20 mouse cellular contexts compared by ENCODE assay signal in the genomic region with DNA sequence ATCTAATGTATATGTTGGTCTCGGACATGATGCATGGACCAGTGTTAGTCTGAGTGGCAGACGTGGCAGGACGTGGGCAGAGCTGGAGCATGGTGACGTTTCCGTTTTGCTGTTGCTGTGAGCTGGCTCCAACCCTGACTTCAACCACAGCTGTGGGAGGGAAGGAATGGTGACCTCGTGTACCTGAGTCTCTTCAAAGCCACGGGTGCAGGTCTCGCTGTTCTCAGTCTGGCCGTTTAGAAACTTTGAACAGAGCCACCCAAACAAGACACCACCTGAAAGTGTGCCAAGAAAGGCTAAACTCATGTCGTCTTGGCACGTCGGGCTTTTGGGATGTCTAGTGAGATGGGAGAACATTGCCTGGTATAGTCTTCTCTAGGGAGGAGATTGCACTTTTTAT. TPM values are rescaled to one million over a fixed set of nuclear protein-coding genes. Genes with fewer than 3 reads are reported as not detected.
DNase-seq lines count a peak whose midpoint lies in the region; ATAC-seq lines count a peak whose summit lies in the region.
"Had no signal": no experiment of that assay in that cellular context is flagged by ENCODE, and none has a peak within 500 bp of the region (broad histone marks: within the 10 kb centered on the region; RNA-seq: fewer than 3 reads in every experiment).

No protein-coding gene starts in this region.

- intact Hi-C loops in left cerebral cortex, postnatal 25 days (cut with DNase I), result no loop called here

- no peak overlapping the region for H3K9ac ChIP-seq in midbrain, embryonic 11.5 days (ENCODE audit: low read length)
- no peak overlapping the region for H3K9ac ChIP-seq in midbrain, embryonic 15.5 days
- H3K9ac ChIP-seq: forebrain, embryonic 13.5 days; limb, embryonic 15.5 days had no signal

- no peak for ATAC-seq in midbrain, embryonic 11.5 days (ENCODE audit: low FRiP score)
- no peak for ATAC-seq in midbrain, embryonic 15.5 days (replicated peaks)
- ATAC-seq in inflammation-experienced regulatory T-cells, adult 6 months, result peak; percentile 67
- ATAC-seq: forebrain, embryonic 13.5 days; hindbrain, postnatal 0 days; Patski had no signal

- no peak overlapping the region for H3K4me3 ChIP-seq in midbrain, embryonic 11.5 days (ENCODE audit: low read depth, low read length)
- H3K4me3 ChIP-seq in midbrain, embryonic 15.5 days, result no peak overlapping the region
- H3K4me3 ChIP-seq: forebrain, embryonic 13.5 days; limb, embryonic 15.5 days had no signal

- H3K36me3 ChIP-seq in midbrain, embryonic 11.5 days (ENCODE audit: control insufficient read depth, insufficient read depth, low read length), result no peaks in the 10 kb centered on the region
- H3K36me3 ChIP-seq in midbrain, embryonic 15.5 days (replicated peaks), result no peaks in the 10 kb centered on the region
- H3K36me3 ChIP-seq: limb, embryonic 15.5 days had no signal

- H3K27me3 ChIP-seq in midbrain, embryonic 11.5 days (ENCODE audit: control insufficient read depth, insufficient read depth, low read length), result no peaks in the 10 kb centered on the region
- H3K27me3 ChIP-seq in midbrain, embryonic 15.5 days (replicated peaks), result no peaks in the 10 kb centered on the region
- H3K27me3 ChIP-seq: forebrain, embryonic 13.5 days; limb, embryonic 15.5 days; Patski had no signal

- no peak overlapping the region for H3K27ac ChIP-seq in midbrain, embryonic 11.5 days (ENCODE audit: low read depth, low read length)
- no peak overlapping the region for H3K27ac ChIP-seq in midbrain, embryonic 15.5 days
- H3K27ac ChIP-seq: forebrain, embryonic 13.5 days; hindbrain, postnatal 0 days; kidney, postnatal 0 days; limb, embryonic 15.5 days had no signal

- WGBS in midbrain, embryonic 11.5 days, result 90% methylated on average over 12 of the region's 12 CpGs
- WGBS in midbrain, embryonic 15.5 days, result 89% methylated on average over 12 of the region's 12 CpGs

- H3K4me1 ChIP-seq in midbrain, embryonic 11.5 days (ENCODE audit: control insufficient read depth, insufficient read depth, low read length), result no peaks in the 10 kb centered on the region
- H3K4me1 ChIP-seq in midbrain, embryonic 15.5 days, result no peaks in the 10 kb centered on the region
- H3K4me1 ChIP-seq: forebrain, embryonic 13.5 days had no signal

- no peaks in the 10 kb centered on the region for H3K9me3 ChIP-seq in midbrain, embryonic 11.5 days (ENCODE audit: control insufficient read depth, low read length)
- H3K9me3 ChIP-seq in midbrain, embryonic 15.5 days, result no peaks in the 10 kb centered on the region
- H3K9me3 ChIP-seq: forebrain, embryonic 13.5 days; limb, embryonic 15.5 days had no signal

- peak; percentile 1 for DNase-seq in gastrocnemius, postnatal 10 days
- DNase-seq in gastrocnemius, adult 8-10 months (ENCODE audit: low spot score in 2 of 2), result no peak
- peak; percentile 14 for DNase-seq in midbrain, embryonic 11.5 days (ENCODE audit: low spot score, missing footprints)
- peak; percentile 11 to 20 for DNase-seq in thymus, postnatal 36 days
- DNase-seq in embryo, embryonic 9.5 days (ENCODE audit: extremely low spot score), result no peak
- DNase-seq in left cerebral cortex, postnatal 25 days (ENCODE audit: low spot score in 2 of 2), result no peak
- DNase-seq: cerebellum, postnatal 14 days; embryo, embryonic 11 days; lung, adult 18-20 months had no signal

- H3K4me2 ChIP-seq in midbrain, embryonic 11.5 days, result no peak overlapping the region
- no peak overlapping the region for H3K4me2 ChIP-seq in midbrain, embryonic 15.5 days
- H3K4me2 ChIP-seq: forebrain, embryonic 13.5 days; limb, embryonic 15.5 days had no signal

RNA-seq across cellular contexts. Expression of a gene that starts 17.8 kb away (rescaled TPM):
- total RNA-seq in gastrocnemius, postnatal 10 days (2021), result not detected
- total RNA-seq in gastrocnemius, adult 8-10 months (2022), result not detected
- 0.12 TPM in 1 of 2 replicates, not detected in the other for polyA plus RNA-seq in midbrain, embryonic 11.5 days (2014; fragmentation: Nextera tagmentation; extraction: Ambion mirVana)
- 0.19 and 0.22 TPM in 2 replicates for polyA plus RNA-seq in midbrain, embryonic 15.5 days (2015; fragmentation: Nextera tagmentation; extraction: Ambion mirVana)
- 10 to 100 TPM; 50.8 to 77.5 (median 75.0) TPM for polyA plus RNA-seq in inflammation-experienced regulatory T-cells, adult 6 months (2017; shearing (Covaris generic))
- not detected for total RNA-seq in left cerebral cortex, postnatal 25 days (2021)
- total RNA-seq: hindbrain, postnatal 0 days had no signal
- polyA plus RNA-seq: heart, embryonic 14.5 days had no signal

RNA-seq across cellular contexts. Expression of a gene that starts 17.9 kb away (rescaled TPM):
- not detected for total RNA-seq in gastrocnemius, postnatal 10 days (2021)
- not detected for total RNA-seq in gastrocnemius, adult 8-10 months (2022)
- polyA plus RNA-seq in midbrain, embryonic 11.5 days (2014; fragmentation: Nextera tagmentation; extraction: Ambion mirVana), result 0.38 and 0.50 TPM in 2 replicates
- polyA plus RNA-seq in midbrain, embryonic 15.5 days (2015; fragmentation: Nextera tagmentation; extraction: Ambion mirVana), result 0.17 and 0.36 TPM in 2 replicates
- polyA plus RNA-seq in inflammation-experienced regulatory T-cells, adult 6 months (2017; shearing (Covaris generic)), result under 1 TPM in 1 of 3 experiments, not detected in 2; 0.94 TPM
- under 1 TPM; 0.50 to 0.53 TPM for total RNA-seq in left cerebral cortex, postnatal 25 days (2021)
- total RNA-seq: monocyte, adult 5-6 weeks had no signal
- polyA plus RNA-seq: forebrain, embryonic 13.5 days; heart, embryonic 14.5 days; neural tube, embryonic 14.5 days had no signal

RNA-seq across cellular contexts. Expression of a gene that starts 57.5 kb away (rescaled TPM):
- total RNA-seq in gastrocnemius, postnatal 10 days (2021), result 1 to 10 TPM; 2.7 to 4.2 TPM
- total RNA-seq in gastrocnemius, adult 8-10 months (2022), result 1 to 10 TPM in 3 of 4 experiments, under 1 TPM in 1; 0.83 to 2.9 (median 1.5) TPM
- polyA plus RNA-seq in midbrain, embryonic 11.5 days (2014; fragmentation: Nextera tagmentation; extraction: Ambion mirVana), result 3.1 and 3.8 TPM in 2 replicates
- 3.1 and 4.7 TPM in 2 replicates for polyA plus RNA-seq in midbrain, embryonic 15.5 days (2015; fragmentation: Nextera tagmentation; extraction: Ambion mirVana)
- polyA plus RNA-seq in inflammation-experienced regulatory T-cells, adult 6 months (2017; shearing (Covaris generic)), result under 1 TPM in 1 of 3 experiments, not detected in 2; 0.20 TPM
- 1 to 10 TPM; 1.2 to 2.3 TPM for total RNA-seq in left cerebral cortex, postnatal 25 days (2021)
- total RNA-seq: hematopoietic stem cell, adult 5-6 weeks; monocyte, adult 5-6 weeks had no signal

RNA-seq across cellular contexts. Expression of a gene that starts 58.2 kb away (rescaled TPM):
- 10 to 100 TPM; 19.7 to 19.8 TPM for total RNA-seq in gastrocnemius, postnatal 10 days (2021)
- 10 to 100 TPM; 19.9 to 23.1 (median 21.4) TPM for total RNA-seq in gastrocnemius, adult 8-10 months (2022)
- polyA plus RNA-seq in midbrain, embryonic 11.5 days (2014; fragmentation: Nextera tagmentation; extraction: Ambion mirVana), result 40.3 TPM in 2 replicates
- 37.6 and 40.5 TPM in 2 replicates for polyA plus RNA-seq in midbrain, embryonic 15.5 days (2015; fragmentation: Nextera tagmentation; extraction: Ambion mirVana)
- polyA plus RNA-seq in inflammation-experienced regulatory T-cells, adult 6 months (2017; shearing (Covaris generic)), result 10 to 100 TPM; 37.3 to 41.5 (median 39.4) TPM
- 10 to 100 TPM; 44.6 to 46.3 TPM for total RNA-seq in left cerebral cortex, postnatal 25 days (2021)

Comparison
In these comparisons a context has a peak if more than half of its experiments do, and no peak if none do; other contexts are left out.
1. DNase-seq: peak in gastrocnemius, postnatal 10 days (single experiment), midbrain, embryonic 11.5 days (single experiment) and thymus, postnatal 36 days (2 of 2); none in gastrocnemius, adult 8-10 months (0 of 2), embryo, embryonic 9.5 days (single experiment) and left cerebral cortex, postnatal 25 days (0 of 2).